Mouse (Mus musculus): ENCODE data around the gene Mov10l1.

Gene Mov10l1

DNA sequence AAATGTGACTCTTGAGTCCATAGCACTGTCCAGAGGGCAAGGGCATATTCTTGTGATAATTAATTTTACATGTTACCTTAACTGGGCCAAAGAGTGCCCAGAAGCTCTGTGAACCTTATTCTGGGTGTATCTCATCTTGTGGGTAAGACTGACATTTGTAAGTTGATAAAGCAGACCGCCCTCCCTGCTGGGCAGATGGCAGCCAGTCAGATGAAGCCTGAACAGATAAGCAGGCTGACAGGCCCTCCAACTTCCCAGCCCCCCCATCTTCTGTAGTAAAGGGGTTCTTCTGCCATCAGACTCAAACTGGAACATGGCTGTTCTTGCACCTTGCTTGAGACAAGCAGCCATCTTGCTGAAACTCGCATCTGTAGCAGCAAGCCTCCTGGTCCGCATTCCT lies 34.0 kb downstream of the Mov10l1 start:
- DNase-seq, result no peak

DNA sequence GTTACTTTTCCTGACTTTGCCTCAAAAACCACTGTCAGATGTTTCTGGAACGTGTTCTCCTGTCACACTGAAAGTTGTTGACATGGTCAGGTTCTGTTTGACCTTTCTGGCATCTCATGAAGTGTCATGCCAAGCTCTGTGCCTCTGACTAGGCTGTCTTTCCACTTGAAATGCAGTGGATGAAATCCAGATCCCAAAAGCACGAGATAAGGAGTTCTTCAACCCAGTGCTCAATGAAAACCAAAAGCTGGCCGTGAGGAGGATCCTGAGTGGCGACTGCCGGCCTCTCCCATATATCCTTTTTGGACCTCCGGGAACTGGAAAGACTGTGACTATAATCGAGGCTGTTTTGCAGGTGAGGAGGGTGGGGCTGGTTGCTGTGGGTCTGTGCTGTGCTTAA lies 37.4 kb downstream of the Mov10l1 start:
- no peak for DNase-seq

DNA sequence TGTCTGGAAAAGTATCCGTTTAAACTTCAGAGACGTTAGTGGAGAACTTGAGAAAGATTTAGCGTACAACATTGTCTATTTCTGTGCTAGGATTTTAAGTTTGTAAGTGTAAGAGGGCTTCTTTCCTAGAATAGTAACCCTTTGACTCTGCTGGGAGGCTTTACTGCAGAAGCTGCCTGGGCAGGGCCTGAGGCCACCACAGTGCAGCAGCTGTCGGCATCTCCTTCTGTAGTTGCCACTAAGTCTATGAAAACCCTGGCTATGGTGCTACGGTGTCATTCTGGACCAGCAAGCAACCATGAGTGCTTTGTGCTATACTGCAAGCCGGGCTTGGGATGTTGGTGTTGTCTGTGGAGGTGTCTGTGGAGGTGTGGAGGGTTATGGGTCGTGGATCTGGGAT lies 37.8 kb downstream of the Mov10l1 start:
- no peak for DNase-seq

DNA sequence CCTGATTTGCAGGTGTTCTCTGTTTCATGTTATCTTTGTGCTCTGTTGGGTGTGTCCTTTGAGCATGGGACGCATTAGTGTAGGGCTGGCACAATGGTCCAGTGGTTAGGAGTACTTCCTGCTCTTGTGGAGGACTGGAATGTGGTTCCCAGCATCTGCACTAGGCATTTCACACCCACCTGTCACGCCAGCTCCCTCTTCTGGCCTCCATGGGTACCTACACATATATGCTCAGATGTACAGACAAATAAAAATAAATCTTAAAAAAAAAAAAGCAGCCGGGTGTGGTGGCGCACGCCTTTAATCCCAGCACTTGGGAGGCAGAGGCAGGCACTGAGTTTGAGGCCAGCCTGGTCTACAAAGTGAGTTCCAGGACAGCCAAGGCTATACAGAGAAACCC lies 61.7 kb downstream of the Mov10l1 start:
- no peak for DNase-seq

DNA sequence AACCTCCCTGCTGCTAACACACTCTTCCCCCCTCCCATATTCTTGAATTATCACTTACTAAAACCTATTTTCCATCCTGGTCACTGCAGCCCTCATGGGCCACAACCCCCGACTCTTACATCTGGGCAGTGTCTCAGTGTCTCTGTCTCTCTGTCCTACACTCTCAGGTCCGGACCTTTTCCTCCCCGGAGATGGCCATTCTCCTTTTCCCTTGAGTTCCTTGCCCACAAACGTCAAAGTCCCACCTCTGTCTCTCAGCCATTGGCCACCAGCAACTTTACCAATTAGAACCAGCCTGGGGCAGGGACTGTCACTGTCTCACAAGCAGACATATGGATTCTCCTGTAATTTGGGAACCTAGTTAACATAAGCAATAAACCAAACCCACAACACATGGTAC lies 63.6 kb downstream of the Mov10l1 start:
- DNase-seq, result no peak

DNA sequence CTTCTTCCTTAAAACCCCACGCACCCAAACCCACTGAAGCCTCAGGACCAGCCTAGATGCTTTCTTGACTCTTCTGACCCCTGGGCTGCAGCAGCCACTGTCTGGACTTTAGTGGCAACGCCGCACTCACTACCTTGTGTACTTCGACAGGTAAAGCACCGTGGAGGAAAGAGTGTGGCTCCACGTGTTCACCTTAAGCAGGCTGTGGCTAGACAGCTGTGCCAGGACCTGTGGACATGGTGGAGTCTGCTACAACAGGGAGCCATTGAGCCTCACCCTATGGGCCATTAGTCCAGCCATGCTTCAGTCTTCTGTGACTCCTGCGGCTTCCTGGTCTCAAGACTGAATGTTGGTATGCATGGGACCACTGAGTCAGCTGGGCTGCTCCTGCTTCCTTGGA lies 72.0 kb downstream of the Mov10l1 start:
- no peak for DNase-seq

DNA sequence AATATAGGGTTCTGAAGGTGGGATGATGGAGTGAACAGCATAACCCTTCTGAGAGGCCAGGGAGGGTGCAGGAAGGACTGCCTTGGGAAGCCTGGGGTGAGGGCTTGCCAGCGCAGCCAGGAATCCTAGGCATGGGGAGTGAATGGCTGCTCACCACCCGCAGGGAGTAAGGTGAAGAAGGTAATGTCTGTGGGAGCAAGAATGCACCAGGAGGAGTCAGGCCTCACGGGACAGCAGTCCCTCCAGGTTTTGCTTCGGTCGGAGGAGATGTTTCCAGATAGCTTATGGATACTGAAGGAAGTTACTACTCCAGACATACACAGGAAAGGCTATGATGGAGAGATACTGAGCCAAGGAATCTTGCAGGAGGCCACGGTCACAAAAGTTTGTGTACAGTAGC lies 76.0 kb downstream of the Mov10l1 start:
- no peak for DNase-seq

DNA sequence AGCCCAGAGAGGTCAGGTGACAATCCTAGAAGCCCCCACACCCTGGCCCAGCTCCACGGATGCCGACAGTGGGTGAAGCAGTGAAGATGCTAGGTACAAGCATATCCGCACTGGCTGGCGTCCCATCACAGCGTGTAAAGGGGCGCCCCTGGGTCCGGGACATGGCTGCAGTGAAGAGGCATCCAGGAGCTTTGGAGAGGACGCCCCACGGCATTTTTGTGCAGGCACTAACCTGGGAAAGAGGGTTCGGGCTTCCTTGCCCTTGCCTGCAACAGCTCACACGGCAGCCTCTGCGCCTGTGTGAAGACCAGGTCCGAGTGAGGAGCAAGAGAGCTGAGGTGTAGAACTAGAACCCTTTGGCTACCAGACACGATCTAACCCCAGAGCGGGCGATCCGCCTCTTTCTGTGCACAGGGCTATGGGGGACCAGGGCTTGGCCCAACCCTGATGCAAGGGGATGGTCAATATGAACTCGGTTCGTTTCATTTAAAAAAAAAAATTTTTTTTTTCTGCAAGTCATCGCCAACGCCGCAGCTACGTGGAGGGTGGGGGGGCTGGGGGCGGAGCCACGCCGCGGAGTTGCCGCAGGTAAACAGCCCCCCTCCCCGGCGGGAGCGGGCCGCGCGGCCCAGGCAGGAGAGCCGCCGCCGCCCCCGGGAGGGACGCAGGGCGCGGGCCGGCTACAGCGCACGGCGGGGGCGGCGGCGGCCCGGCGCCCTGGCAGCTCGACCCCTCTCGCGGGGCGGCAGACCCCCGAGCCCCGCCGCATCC lies 76.6 kb downstream of the Mov10l1 start, which contains the start of gene Panx2:
TSS of gene Panx2 (plus strand) at position 574 of the 771 bp plus-strand sequence.
- no peak for DNase-seq

DNA sequence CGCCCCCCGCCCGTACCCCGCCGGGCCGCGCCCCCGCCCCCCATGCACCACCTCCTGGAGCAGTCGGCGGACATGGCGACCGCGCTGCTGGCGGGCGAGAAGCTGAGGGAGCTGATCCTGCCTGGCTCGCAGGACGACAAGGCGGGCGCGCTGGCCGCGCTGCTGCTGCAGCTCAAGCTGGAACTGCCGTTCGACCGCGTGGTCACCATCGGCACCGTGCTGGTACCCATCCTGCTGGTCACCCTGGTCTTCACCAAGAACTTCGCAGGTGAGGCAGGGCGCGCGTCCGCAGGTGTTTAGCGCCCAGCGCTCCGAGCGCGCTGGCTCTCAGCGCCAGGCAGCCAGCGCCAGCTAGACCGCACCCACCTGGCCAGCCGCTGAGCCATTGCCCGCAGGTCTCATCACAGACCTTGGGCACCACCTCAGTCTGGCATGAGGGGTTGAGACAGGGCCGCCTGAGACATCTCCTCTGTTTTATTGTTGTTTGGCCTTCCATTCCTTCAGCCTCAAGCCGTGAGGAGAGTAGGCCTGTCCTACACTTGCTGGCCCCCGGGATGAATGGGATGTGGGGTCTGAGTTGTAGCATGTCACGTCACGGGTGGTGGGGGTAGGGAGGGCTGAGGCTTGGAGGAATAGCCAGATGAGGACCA lies 77.4 kb downstream of the Mov10l1 start:
- no peak for DNase-seq

DNA sequence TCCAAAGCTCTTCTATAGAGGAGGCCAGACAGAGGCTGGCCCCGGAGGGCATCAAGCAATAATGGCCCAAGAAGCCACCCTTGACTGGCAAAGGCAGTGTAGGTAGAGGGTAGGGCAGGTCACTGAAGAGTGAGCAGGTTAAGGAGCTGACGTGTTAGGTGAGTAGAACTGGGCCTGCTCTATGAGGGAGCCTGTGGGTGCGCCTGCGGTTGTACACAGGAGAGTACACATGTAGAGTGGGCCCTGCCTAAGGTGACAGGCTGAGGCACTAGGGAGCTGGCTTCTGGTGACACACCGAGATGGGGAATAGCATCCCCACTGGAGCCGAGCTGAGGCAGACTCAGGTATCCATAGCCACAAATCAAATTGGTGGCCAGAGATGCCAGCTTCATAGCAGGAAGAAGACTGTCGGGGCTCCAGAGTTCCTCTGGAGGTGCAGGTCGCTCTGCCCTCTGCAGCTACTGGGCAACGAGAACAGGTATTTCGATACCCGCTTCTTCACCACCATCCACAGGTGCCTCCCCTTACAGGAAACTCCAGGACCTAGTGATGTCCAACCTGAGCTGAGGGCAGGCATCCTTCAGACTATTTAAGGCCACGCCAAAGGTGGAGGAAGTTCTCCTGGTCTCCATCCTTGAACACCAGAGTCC lies 78.2 kb downstream of the Mov10l1 start:
- DNase-seq, result no peak

DNA sequence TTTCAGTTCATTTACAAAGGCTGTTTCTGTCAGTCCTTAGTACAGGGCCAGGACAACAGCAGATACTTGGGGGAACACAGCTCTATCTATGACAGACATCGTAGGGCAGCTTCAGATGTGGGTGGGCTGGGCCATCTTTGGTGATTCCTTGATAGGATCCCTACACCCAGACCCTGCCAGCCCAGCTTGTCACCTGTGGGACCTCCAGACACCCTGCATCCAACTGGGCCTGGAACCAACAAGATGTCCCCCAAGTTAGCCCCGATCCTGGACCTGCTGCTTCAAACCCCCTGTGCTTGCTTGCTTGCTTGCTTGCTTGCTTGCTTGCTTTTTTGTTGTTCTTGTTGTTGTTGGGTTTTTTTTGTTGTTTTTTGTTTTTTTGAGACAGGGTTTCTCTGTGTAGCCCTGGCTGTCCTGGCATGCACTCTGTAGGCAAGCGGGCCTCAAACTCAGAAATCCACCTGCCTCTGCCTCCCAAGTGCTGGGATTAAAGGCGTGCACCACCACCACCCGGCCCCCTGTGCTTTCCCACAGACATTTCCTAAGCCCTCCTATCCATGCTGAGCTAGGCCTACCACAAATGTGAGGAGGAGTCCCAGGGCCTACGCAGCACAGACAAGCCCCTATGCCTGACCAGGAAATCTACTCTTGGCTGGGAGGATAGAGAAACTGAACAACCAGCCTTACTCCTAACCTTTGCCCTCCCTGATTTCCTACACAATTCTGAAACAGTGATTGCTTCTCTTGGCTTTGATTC lies 79.2 kb downstream of the Mov10l1 start:
- no peak for DNase-seq

DNA sequence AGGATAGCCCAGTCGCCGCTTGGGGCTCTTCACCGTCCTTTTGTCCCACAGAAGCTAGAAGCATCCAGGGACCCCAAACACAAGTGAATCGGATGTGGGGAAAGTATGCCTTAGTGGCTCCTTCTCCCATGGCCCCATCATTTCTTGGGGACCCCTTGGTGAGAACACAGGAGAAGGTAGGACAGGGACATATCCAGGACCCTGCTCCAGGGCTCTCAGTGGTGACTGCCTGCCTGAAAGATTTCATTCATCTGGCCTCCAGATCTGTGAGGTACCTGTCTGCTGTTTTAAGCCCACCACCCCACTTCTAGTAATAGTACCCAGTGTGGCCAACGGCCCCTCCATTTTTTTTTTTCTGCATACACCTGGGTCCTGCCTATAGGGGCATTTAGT lies 79.8 kb downstream of the Mov10l1 start:
- DNase-seq, result no peak

DNA sequence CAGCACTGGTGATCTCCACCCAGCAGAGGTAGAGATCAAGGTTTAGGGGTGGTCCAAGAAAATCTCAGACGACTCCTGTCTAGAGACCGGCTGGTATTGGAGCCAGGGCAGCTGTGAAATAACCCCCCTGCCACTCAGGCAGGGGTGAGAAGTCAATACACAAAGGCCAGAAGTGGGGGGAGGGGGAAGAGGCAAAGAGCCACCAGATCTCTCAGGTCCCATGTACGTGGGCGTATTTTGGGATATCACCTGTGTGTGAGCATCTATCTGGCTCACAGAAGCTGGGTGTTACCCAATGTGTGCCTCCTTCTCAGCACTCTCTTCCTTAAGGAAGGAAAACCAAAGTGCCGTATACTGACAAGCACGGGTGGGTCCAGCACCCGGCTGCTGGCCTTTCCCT lies 80.3 kb downstream of the Mov10l1 start:
- DNase-seq, result no peak

DNA sequence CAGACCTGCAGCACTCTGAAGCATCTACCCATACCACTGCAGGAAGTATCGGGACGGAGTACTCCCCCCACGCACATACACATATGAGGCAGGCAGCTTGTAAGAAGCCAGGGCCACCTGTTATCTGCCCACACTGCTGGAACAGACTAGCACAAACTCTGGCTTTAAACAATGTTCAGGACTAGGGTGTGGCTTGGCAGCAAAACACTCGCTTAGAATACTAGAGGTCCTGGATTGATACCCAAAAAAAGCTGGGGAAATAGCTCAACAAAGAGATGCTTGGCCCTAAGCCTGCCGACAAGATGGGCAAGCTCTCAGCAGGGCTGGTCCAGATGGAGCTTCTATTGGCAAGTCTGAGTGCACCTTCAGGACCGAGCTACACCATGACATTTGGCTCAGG lies 80.8 kb downstream of the Mov10l1 start:
- no peak for DNase-seq

DNA sequence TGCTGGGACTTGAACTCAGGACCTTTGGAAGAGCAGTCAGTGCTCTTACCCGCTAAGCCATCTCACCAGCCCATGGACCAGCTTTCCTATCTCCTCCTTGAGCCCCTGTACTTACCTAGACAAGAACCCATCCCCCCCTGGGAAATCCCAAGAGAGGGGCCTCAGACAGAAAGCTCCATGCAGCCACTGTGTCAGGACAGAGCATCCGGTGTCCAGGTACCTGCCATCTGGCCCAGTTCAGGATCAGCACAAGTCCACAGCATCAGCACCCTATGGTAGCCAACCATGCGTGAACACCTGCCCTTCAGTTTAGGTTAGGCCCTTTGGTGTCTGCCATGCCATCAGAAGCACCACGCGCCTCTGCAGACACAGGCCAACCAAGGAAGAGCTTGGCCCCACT lies 82.2 kb downstream of the Mov10l1 start:
- DNase-seq, result no peak

DNA sequence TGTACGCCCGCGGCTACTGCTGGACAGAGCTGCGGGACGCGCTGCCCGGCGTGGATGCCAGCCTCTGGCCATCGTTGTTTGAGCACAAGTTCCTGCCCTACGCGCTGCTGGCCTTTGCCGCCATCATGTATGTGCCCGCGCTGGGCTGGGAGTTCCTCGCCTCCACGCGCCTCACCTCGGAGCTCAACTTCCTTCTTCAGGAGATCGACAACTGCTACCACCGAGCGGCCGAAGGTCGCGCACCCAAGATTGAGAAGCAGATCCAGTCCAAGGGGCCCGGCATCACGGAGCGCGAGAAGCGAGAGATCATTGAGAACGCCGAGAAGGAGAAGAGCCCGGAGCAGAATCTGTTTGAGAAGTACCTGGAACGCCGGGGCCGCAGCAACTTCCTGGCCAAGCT lies 84.9 kb downstream of the Mov10l1 start:
- no peak for DNase-seq

DNA sequence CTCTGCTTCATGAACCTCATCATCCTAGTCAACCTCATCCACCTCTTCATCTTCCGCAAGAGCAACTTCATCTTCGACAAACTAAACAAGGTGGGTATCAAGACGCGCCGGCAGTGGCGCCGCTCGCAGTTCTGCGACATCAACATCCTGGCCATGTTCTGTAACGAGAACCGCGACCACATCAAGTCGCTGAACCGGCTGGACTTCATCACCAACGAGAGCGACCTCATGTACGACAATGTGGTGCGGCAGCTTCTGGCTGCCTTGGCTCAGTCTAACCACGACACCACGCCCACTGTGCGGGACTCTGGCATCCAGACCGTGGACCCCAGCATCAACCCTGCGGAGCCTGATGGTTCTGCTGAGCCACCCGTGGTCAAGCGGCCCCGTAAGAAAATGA lies 85.5 kb downstream of the Mov10l1 start:
- DNase-seq, result no peak

DNA sequence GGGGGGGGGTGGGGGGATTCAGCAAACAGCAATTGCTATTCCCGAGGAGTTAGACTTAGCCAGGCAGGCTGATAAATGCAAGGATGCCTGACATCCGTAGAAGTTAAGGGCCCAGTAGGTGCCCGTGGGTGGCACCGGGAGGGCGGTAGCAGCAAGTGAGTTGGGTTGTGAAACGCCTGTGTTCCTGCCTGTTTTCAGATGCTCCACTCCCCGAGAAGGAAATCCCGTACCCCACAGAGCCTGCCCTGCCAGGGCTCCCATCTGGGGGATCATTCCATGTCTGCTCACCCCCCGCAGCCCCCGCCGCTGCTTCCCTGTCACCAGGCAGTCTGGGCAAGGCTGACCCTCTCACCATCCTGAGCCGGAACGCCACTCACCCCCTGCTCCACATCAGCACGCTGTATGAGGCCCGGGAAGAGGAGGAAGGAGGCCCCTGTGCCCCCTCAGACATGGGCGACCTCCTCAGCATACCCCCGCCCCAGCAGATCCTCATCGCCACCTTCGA lies 86.7 kb downstream of the Mov10l1 start:
- peak; percentile 1 for DNase-seq

DNA sequence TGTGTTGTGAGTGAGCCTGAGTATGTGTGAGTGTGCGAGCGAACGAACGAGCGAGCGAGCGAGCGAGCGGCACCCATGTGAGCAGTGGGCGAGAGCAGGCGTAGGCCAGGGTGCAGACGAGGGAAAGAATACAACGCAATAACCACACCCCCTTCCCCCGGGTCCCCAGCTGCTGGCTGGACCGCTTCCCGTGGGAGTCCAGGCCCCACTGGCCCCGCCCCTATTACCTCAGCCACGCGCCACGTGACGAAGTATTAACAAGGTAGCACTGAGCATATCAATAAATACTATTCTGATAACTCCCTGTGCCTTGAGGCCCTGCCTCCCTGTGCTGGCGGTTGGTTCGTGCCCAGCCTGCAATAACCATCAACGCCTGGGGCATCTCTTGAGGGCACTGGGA lies 87.9 kb downstream of the Mov10l1 start:
- no peak for DNase-seq

DNA sequence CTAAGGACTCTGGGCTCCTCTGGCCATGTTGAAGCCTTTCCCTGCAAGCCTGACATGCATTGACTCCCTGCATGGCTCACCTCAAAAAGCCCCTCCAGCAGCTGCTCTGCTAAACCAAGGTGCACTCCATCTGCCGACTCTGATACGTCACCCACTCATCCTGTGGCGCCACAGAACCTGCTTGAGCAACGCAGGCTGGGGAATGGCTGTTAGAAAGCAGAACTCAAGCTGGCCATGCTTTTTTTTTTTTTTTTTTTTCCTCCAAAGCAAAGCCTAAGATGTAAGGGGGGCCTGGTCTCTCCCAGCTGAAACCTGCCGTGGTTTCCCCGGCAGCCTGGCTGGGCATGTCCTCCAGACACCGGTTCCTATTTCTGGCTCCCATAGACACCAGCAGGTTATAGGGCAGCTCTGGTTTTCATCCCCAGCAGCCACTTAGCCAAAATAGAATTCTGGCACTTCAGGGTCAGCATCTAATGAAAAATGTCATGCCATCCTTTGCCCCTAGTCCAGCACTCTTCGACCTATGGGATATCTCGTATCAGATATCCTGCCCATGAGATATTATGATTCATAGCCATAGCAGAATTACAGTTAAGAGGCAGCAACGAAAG lies 91.4 kb downstream of the Mov10l1 start:
- DNase-seq, result no peak

DNA sequence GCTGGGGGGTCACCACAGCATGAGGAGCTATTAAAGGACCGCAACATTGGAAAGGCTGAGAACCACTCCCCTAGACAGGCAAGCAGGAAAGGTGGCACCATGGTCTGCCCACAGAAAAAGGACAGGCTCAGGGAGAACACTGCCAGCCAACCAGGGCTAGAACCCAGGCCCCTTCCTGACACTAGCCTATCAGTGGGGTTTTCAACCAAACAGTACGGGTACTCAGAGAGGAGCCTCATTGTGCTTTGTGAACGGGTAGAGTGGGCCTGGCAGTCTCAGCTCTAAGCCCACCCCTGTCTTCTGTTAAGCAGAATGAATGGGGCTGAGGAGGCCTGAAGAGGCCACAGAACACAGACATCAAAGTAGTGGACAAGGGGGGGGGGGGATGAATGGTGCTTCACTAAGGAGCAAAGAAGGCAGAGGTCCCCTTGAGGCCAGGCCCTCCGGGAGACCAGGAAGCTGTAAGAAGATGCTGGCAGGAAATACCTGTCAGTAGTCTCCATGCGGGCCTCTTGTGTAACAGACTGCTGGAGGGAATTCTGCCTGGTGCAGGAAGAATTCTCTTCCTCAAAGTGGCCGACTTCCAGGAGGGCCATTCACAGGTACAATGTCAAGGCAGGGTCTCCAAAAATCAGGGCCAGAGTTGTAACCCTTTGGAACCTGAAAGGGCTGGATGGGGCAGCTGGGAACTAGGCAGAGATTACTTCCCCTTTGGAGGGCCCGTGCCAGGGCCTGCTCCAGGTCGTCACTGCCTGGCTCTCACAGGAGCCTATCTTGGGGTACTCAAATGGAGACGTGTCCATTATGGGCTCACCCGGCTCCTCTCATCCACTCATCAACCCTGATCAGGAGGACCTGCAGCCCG lies 92.1 kb downstream of the Mov10l1 start, which contains the start of gene Trabd:
TSS of gene Trabd (plus strand) at position 512 of the 865 bp plus-strand sequence.
- DNase-seq, result peak; percentile 9
